Mouse (Mus musculus) thymus, adult 2 months (tissue): ENCODE measurements around the gene Lrrn4cl.
A peak's percentile ranks its signal among the peaks of the same experiment; 100 is the strongest.

Source experiments
- CTCF ChIP-seq: fragments of 200-500 bp; IDR thresholded peaks from 2 replicates; pipeline ENCODE4 v1.5.1; 2012; ENCODE audit warnings: mild to moderate bottlenecking, control low read depth, low read length, moderate library complexity, borderline replicate concordance; ENCODE audit not compliant: control insufficient read depth, poor library complexity, insufficient read depth; ENCODE audit errors: extremely low read depth
- POLR2A ChIP-seq: fragments of 200-500 bp; IDR thresholded peaks from 2 replicates; pipeline ENCODE4 v1.6.1; 2012; ENCODE audit warnings: mild to moderate bottlenecking, low read length, control low read depth, moderate library complexity; ENCODE audit not compliant: control insufficient read depth, poor library complexity, insufficient read depth; ENCODE audit errors: extremely low read depth

GRCm38 (mm10) chr19:8880311-8881033 is 29.9 kb downstream of the Lrrn4cl start, which contains the start of gene Uqcc3:
- no peak for TF ChIP-seq CTCF
- peak; percentile 93 for TF ChIP-seq POLR2A
